Mouse (Mus musculus): ENCODE data around the gene Olfr25. TPM values are rescaled to one million over a fixed set of nuclear protein-coding genes. Genes with fewer than 3 reads are reported as not detected.

The Olfr25 gene
- not detected for total RNA-seq (2021)

DNA sequence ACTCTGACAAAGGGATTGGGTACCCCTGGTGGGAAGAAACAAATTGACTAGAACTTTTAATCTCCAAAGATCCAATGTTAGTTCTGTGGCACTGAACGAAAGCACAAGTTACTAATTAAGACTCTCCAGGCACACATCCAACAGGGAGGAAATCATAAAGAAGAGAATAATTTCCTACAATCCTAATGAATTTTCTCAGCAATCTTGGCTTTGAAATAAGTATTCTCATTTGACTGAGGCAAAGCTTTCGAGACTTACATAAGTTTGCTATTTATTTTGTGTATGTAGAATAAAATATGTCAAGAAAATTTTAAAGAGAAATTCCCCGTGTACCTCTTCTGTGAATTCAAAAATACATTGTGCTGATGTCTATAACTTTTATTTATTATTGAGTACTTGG, at the start of gene Olfr25:
Gene Olfr25 (plus strand): TSS at position 301 of the 400 bp plus-strand sequence.
- intact Hi-C loops (cut with DNase I): no loop called here
- no peak for DNase-seq (ENCODE audit: extremely low spot score in 1 of 2, low spot score in 2 of 2)

DNA sequence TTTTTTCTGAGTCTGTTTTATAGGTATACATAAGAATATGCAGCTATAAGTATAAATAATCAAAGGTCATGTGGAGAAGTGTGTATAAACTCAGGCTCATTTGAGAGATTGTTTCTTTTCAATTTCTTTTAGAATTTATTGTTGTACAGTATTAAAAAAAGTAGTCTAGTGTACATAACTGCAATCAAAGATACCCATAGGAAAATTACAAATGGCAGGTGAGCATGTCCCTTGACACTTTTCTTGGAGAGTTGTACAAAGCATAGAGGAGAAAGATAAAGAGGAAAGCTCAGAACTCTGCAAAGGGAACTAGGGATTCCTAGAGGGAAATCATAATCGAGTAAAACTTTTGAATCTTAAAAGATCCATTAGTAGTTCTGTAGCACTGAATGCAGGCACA, 38.1 kb upstream of the Olfr25 start, which contains the start of gene Olfr896-ps1:
Gene Olfr896-ps1 (plus strand): TSS at position 301 of the 400 bp plus-strand sequence.
- no peak for DNase-seq (ENCODE audit: extremely low spot score in 1 of 2, low spot score in 2 of 2)
- intact Hi-C loops (cut with DNase I): no loop called here

DNA sequence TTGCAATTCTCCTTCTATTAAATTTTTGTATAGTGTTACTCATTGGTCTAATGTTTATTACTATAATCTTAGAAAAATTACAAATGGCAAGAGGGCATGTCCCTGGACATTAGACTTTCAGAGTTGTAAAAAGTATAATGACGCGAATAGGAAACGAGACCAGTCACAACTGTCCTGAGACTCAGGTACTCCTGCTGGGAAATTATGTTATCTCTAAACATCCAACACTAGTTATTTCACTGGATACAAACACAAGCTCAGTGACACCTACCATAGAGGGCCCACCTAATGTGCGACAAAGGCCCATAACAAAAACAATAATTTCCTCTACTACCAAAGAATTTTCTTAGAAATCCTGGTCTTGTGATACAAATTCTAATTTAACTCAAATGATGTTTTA, 19.3 kb downstream of the Olfr25 start, which contains the start of gene Olfr898:
Gene Olfr898 (plus strand): TSS at position 301 of the 400 bp plus-strand sequence.
- intact Hi-C loops (cut with DNase I): no loop called here
- DNase-seq (ENCODE audit: extremely low spot score in 1 of 2, low spot score in 2 of 2): no peak

DNA sequence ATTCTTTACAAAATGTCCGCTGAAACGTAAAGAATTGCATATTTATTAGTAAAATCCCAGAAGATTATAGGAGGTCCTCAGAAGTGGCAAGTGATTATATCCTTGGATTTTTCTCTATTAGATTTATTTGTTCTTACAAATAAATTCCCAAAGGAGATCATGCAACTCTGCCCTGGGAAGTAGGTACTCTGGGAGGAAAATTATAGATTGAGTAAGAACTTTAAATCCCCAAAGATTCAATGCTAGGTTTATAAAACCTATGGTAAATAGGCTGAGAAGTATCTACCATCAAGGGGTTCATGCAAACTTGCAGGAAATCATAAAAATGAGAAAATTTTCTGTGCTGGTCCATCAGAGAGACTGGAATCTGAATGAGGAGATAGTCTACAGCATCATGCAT, 37.7 kb downstream of the Olfr25 start, which contains the start of gene Olfr250:
Gene Olfr250 (plus strand): TSS at position 301 of the 400 bp plus-strand sequence.
- intact Hi-C loops (cut with DNase I): no loop called here
- DNase-seq (ENCODE audit: extremely low spot score in 1 of 2, low spot score in 2 of 2): no peak

DNA sequence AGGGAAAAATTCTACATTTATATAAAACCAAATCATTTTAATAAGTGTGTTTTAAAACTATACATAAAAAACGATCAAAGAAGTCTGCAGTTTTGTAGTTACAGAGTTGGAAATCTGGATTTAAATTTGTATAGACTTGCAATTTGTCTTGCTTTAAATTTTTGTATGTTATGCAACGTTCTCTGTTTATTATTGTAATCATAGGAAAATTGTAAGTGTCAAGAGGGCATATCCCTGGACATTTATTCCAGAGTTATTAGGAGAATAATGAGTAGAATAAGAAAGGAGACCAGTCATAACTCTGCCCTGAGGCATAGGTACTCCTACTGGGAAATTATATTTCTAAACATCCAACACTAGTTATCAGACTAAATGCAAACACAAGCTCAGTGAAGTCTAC, 47.9 kb downstream of the Olfr25 start, which contains the start of gene Olfr251:
Gene Olfr251 (plus strand): TSS at position 301 of the 400 bp plus-strand sequence.
- intact Hi-C loops (cut with DNase I): no loop called here
- no peak for DNase-seq (ENCODE audit: extremely low spot score in 1 of 2, low spot score in 2 of 2)

Other genes starting within 250 kb of the Olfr25 start
- gene Olfr887, start 245.0 kb upstream of the Olfr25 start, total RNA-seq (2021): under 1 TPM in 1 of 2 experiments, not detected in 1; 0.06 TPM
- not detected for gene Olfr888, start 220.9 kb upstream of the Olfr25 start, total RNA-seq (2021)
- not detected for gene Olfr889, start 213.9 kb upstream of the Olfr25 start, total RNA-seq (2021)
- not detected for gene Olfr890, start 186.5 kb upstream of the Olfr25 start, total RNA-seq (2021)
- not detected for gene Olfr891, start 148.2 kb upstream of the Olfr25 start, total RNA-seq (2021)
- gene Olfr893, start 120.7 kb upstream of the Olfr25 start, total RNA-seq (2021): not detected
- gene Olfr894, start 111.0 kb upstream of the Olfr25 start, total RNA-seq (2021): not detected
- gene Olfr143, start 76.3 kb upstream of the Olfr25 start, total RNA-seq (2021): not detected
- not detected for gene Olfr895, start 61.2 kb upstream of the Olfr25 start, total RNA-seq (2021)
- gene Olfr896-ps1, start 38.0 kb upstream of the Olfr25 start, total RNA-seq (2021): not detected
- not detected for gene Olfr898, start 19.4 kb downstream of the Olfr25 start, total RNA-seq (2021)
- gene Olfr250, start 37.8 kb downstream of the Olfr25 start, total RNA-seq (2021): not detected
- gene Olfr251, start 48.0 kb downstream of the Olfr25 start, total RNA-seq (2021): not detected
- not detected for gene Olfr147, start 72.6 kb downstream of the Olfr25 start, total RNA-seq (2021)
- gene Olfr901, start 100.4 kb downstream of the Olfr25 start, total RNA-seq (2021): not detected
- not detected for gene Olfr902, start 118.6 kb downstream of the Olfr25 start, total RNA-seq (2021)
- gene Olfr904, start 134.1 kb downstream of the Olfr25 start, total RNA-seq (2021): not detected
- not detected for gene Olfr905, start 142.0 kb downstream of the Olfr25 start, total RNA-seq (2021)
- gene Olfr906, start 158.0 kb downstream of the Olfr25 start, total RNA-seq (2021): not detected
- gene Olfr907, start 166.7 kb downstream of the Olfr25 start, total RNA-seq (2021): not detected
- gene Olfr911-ps1, start 192.5 kb downstream of the Olfr25 start, total RNA-seq (2021): not detected
- not detected for gene Olfr910, start 208.8 kb downstream of the Olfr25 start, total RNA-seq (2021)

Data from left cerebral cortex, postnatal 10 days (tissue).